Mouse (Mus musculus): Measurements from ENCODE around the gene Olfr112.
"Not testable (repeated sequence)": the region's sequence is repeated elsewhere in the genome, so short reads cannot be mapped to it uniquely, and the experiment has no call there.

Olfr112 gene

DNA sequence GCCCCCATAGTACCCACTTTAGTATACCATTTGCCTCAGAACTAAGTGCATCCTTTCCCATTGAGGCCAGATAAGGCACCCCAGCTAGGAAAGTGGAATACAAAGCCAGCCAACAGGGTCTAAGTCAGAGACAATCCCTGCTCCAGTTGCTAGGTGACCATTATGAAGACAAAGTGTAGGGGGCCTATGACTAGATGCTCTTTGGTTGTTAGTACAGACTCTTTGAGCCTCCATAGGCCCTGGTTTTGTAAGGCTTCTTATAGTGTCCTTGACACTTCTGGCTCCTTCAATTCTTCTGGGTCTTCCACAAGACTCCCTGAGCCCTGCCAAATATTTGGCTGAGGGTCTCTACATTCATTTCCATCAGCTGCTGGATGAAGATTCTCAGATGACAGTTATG lies at the start of gene Olfr112:
TSS of gene Olfr112 (minus strand) at position 101 of the 400 bp plus-strand sequence.
- DNase-seq (ENCODE audit: low read depth in 1 of 2, low spot score in 2 of 2) = no peak

DNA sequence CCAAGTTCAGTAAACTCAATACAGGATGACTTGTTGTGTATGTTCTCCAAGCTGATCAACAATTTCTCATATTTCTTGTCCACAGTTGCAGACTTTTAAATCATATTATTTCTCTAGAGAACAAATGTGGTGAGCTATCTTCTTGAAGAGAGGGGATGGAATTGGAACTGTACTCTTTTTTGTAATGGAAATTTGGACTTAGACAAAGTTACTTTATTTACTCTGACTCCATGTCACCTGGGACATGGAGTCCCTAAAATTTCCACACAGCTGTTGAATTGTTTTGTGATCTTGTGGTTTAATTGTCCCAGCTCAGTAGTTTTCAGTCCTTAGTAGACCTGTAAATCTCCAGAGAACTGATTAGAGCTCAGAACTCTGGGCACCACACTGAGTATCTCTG lies 23.4 kb upstream of the Olfr112 start, which contains the start of gene Olfr114:
TSS of gene Olfr114 (minus strand) at position 101 of the 400 bp plus-strand sequence.
- DNase-seq (ENCODE audit: low read depth in 1 of 2, low spot score in 2 of 2) = no peak

DNA sequence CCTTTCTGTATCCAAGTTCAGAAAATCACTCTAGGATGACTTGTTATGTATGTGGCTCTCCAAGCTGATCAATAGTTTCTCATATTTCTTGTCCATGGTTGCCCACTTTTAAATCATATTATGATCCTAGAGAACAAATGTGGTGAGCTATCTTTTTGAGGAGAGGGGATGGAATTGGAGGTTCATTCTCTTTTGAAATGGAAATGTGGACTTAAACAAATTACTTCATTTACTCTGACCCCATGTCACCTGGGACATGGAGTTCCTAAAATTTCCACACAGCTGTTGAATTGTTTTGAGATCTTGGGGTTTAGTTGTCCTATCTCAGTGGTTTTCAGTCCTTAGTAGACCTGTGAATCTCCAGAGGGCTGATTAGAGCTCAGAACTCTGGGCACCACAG lies 8.3 kb upstream of the Olfr112 start, which contains the start of gene Olfr113:
TSS of gene Olfr113 (minus strand) at position 101 of the 400 bp plus-strand sequence.
- DNase-seq (ENCODE audit: low read depth in 1 of 2, low spot score in 2 of 2) = no peak

GRCm38 (mm10) chr17:37558913-37559615 lies 10.2 kb downstream of the Olfr112 start:
- DNase-seq (ENCODE audit: low read depth in 1 of 2, low spot score in 2 of 2) = no peak

GRCm38 (mm10) chr17:37543800-37544435 lies 25.3 kb downstream of the Olfr112 start:
- DNase-seq (ENCODE audit: low read depth in 1 of 2, low spot score in 2 of 2) = no peak

GRCm38 (mm10) chr17:37541454-37542119 lies 27.7 kb downstream of the Olfr112 start:
- no peak for DNase-seq (ENCODE audit: low read depth in 1 of 2, low spot score in 2 of 2)

DNA sequence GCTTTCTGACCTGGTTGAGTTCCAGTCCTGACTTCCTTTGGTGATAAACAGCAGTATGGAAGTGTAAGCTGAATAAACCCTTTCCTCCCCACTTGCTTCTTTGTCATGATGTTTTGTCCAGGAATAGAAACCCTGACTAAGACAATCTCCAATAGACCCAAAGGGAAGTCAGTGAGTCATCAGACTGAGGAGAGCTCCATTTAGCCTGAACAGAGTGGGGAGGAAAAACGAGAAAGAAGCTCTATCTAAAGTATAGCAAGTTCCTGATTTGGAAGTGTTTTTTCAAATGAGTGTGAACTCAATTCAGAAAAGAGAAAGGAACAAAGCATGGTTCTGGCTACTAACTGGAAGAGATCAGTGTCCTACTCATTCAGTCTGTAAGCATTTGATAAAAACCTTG lies 30.8 kb downstream of the Olfr112 start:
- not testable (repeated sequence) for DNase-seq (ENCODE audit: low read depth in 1 of 2, low spot score in 2 of 2)

- no peak for DNase-seq (ENCODE audit: low read depth in 1 of 2, low spot score in 2 of 2)
Measured at GRCm38 (mm10) chr17:37535173-37535572, 34.1 kb downstream of the Olfr112 start.

GRCm38 (mm10) chr17:37525427-37525826 lies 43.8 kb downstream of the Olfr112 start:
- not testable (repeated sequence) for DNase-seq (ENCODE audit: low read depth in 1 of 2, low spot score in 2 of 2)

DNA sequence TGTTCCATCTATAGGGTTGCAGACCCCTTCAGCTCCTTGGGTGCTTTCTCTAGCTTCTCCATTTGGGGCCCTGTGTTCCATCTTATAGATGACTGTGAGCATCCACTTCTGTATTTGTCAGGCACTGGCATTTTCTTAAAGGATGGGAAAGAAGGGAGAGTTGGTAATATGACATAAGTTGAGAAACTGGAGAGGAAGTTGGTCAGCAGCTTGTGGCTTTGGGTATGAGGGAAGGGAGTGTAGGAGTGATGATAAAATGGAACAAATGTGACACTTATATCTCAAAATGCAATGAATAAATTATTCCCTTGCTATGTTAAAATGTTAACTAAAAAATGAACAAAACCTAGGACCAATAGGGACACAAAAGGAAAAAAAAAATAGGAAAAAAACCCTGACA lies 44.6 kb downstream of the Olfr112 start:
- DNase-seq (ENCODE audit: low read depth in 1 of 2, low spot score in 2 of 2) = peak in 1 of 2 experiments; percentile 2

All from monocyte, adult 2 months (primary cell).